Mouse (Mus musculus): Measurements from ENCODE around the gene Gm20388.

Gene Gm20388

DNA sequence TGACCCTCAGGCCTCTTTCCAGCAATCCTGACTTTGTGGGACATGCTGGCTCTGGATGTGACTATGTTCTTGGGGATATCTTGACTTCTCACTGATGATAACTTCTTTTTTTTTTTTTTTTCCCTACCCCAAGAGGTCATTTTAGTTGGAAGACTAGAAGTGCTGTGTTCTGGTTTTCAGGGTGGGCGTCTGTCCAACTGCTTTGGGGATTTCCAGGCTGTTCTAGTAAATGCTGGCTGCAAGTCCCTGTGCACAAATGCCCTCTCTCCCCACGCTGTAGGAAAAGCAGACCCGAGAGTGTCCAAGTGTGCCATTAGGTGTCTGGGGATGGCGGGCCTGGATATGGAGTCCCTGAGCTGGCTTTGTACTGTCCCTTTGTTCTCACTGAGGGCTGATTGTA, 828.1 kb downstream of the Gm20388 start:
- DNase-seq (ENCODE audit: low spot score in 2 of 2), result no peak

GRCm38 (mm10) chr8:120739526-120739925, 828.9 kb downstream of the Gm20388 start:
- DNase-seq (ENCODE audit: low spot score in 2 of 2), result no peak

- DNase-seq (ENCODE audit: low spot score in 2 of 2), result no peak
Measured at GRCm38 (mm10) chr8:120740579-120740978, 829.9 kb downstream of the Gm20388 start.

DNA sequence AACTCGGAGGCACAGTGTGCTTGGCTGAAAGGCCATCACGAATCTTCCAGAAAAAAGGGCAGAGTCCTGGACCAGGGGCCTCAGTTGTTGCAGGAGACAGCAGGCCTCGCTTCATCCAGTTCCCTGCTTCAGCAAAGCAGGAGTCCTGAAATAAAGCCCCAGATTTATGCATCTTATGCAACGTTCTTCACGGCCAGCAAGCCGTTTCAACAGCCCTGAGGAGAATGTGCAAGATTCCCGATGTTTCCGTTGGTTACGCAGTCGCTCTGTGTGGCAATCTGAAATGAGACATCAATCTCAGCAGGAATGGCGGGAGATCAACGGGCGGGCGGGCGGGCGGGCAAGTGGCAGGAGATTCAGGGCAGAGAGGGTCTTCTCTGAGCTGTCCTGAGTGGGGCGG, 830.4 kb downstream of the Gm20388 start:
- DNase-seq (ENCODE audit: low spot score in 2 of 2), result no peak

- no peak for DNase-seq (ENCODE audit: low spot score in 2 of 2)
Measured at GRCm38 (mm10) chr8:120741815-120742530, 831.3 kb downstream of the Gm20388 start.

DNA sequence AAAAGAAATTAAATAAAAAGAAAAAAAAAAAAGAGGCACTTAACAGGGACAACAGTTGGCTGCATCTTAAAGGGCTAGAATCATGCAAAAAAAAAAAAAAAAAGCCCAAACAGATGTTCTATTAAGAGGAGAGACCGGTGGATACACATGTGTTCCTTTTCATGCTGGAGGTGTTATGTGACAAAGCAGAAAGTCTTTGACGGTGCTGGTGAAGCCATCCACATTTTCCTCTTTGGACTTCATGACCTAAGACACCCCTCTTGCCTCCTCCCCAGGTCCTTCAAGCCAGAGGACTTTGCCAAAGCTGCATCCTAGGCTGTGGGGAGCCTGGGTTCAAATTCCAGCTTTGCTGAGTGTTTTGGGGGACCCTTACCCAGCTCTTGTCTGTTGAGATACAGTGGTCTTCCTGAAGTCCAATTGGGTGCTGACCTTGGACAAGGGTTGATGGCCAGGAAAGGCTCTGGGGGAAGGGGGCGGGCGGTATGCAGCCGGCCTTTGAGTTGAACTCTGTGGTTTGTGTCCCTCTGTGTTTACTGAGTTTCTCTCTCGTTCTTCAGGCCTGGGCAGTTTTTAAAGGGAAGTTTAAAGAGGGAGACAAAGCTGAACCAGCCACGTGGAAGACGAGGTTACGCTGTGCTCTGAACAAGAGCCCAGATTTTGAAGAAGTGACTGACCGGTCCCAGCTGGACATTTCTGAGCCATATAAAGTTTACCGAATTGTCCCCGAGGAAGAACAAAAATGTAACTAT, 832.7 kb downstream of the Gm20388 start:
- DNase-seq (ENCODE audit: low spot score in 2 of 2), result no peak

GRCm38 (mm10) chr8:120743898-120744290, 833.3 kb downstream of the Gm20388 start:
- no peak for DNase-seq (ENCODE audit: low spot score in 2 of 2)

- DNase-seq (ENCODE audit: low spot score in 2 of 2), result no peak
Measured at GRCm38 (mm10) chr8:120744448-120744847, 833.8 kb downstream of the Gm20388 start.

GRCm38 (mm10) chr8:120745226-120745625, 834.6 kb downstream of the Gm20388 start:
- DNase-seq (ENCODE audit: low spot score in 2 of 2), result no peak

DNA sequence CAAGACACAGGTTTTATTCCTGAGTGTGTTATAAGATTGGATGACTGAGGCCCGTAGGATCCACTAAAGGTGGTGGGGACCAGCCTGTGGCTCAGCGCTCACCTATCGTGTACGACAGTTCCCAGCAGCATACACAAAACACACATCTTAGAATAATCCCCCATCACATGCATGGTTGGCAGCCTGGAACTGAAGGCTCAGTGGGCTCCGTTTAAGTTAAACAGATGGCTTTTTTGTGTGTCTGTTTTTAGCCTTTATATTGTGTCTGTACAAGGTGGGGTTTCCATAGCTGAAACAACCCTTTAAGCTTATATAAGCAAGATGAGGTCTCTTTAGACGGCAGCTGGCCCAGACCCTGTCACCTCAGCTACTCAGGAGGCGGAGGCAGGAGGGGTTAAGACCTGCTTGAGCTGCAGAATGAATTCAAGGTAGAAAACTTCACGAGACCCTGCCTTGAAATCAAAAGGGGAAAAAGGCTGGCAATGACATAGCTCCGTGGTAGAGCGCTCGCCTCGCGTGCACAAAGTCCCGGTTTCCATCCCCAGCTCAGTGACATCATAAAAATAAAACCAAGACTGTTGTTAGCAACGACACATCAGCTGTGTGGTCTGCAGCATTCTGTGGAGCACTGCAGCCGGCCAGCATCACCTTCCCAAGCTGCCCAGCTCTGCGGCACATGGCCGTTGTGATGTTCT, 835.5 kb downstream of the Gm20388 start:
- DNase-seq (ENCODE audit: low spot score in 2 of 2), result no peak

DNA sequence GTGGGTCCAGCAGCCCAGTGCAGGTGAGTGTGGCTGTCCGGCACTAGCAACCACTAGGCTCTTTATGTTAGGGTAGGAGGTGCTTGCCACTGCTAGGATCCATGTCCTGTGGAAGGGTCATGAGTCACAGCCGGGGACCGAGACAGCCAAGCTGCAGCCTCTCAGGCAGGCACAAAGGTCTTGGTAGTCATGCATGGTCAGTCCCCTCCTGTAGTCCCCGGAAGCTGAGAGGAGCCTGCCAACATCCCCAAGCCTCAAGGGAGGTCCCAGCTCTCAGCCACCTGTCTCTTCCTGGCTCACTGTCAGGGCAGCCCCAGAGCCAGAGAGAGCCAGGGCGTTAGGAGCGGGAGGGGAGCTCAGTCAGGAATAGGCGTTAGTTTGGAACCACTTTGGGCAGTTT, 836.6 kb downstream of the Gm20388 start:
- no peak for DNase-seq (ENCODE audit: low spot score in 2 of 2)

DNA sequence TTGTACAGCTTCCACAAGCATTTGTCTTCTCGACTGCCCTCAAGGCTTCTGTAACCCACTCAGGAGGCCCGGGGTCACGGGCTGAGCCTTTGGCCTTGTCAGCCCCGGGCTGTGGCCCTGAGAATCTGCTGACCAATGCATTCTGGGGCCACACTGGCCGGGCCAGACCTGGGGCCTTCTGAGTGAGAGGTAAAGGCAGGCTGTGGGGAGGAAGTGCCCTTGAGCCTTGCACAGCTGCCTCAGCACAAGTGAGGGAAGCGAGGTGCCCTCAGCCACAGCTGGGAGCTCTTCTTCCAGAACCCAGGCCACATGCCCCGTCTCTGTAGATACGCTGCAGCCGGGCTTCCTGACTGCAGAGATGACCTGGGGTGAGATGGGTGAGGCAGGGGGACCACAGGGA, 840.0 kb downstream of the Gm20388 start:
- no peak for DNase-seq (ENCODE audit: low spot score in 2 of 2)

- no peak for DNase-seq (ENCODE audit: low spot score in 2 of 2)
Measured at GRCm38 (mm10) chr8:120751226-120752081, 840.8 kb downstream of the Gm20388 start.

GRCm38 (mm10) chr8:120752082-120752452, 841.4 kb downstream of the Gm20388 start:
- DNase-seq (ENCODE audit: low spot score in 2 of 2), result no peak

- DNase-seq (ENCODE audit: low spot score in 2 of 2), result no peak
Measured at GRCm38 (mm10) chr8:120753476-120753875, 842.8 kb downstream of the Gm20388 start.

DNA sequence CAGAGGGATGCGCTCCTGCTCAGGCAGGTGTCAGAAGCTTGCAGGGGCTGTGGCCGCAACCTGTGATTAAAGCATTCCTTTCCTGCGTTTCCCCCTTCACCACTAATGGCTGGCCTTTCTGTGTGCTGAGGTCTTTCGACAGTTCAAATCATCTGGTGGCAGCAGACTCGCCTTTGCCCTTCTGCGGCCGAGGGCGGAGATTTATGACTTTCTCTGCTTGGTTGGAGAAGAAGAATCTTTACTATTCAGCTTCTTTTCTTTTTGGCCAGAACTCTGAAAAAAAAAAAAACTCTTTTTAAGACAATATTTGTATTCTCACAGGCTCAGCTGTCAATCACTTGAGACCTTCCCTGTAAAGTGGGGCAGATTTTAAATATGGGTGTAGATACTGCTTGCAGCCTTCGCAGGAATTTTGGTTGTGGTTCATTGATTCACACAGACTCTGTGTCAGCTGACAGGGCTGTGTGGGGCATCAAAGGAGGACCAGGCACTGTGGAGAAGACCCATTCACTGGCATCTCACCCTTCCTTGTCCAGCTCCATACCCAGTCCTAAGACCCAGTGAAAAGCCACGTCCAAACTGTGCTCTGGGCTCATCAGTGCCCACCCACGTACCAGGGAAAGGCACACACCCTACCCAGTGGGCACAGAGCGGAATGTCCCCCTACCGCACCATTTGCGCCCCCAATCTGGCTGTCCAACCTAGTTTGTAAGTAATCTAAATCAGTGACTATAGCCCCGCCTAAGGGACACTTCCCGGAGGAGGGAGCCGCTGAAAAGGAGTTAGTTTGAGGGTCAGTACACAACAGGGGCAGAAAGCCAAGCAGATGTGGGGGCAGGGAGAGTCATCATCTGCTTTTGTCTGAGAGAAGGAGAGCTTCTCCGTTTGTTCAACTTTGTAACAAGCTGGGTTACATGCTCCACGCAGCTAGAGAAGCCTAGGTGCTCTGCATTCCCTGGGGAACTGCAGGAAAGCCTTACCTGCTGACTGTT, 845.0 kb downstream of the Gm20388 start:
- DNase-seq (ENCODE audit: low spot score in 2 of 2), result no peak

- DNase-seq (ENCODE audit: low spot score in 2 of 2), result no peak
Measured at GRCm38 (mm10) chr8:120758005-120758404, 847.4 kb downstream of the Gm20388 start.

DNA sequence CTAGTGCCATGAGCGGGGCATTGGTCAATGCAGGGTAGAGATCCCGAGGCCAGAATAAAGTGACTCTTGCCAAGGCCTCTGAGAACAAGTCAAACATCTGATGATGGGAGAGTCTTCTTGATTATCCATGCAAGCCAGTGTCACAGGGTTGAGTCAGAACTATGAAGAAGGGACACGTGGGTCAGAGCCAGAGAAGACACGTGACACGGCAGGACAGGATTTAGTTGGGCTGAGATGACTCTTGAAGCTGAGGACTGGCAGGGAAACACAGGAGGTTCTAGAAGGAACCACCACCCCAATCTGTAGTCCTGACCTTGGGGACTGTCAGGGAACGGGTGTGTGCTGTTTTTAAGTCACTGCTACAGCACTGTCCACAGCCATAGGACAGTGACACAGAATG, 849.2 kb downstream of the Gm20388 start:
- DNase-seq (ENCODE audit: low spot score in 2 of 2), result no peak

DNA sequence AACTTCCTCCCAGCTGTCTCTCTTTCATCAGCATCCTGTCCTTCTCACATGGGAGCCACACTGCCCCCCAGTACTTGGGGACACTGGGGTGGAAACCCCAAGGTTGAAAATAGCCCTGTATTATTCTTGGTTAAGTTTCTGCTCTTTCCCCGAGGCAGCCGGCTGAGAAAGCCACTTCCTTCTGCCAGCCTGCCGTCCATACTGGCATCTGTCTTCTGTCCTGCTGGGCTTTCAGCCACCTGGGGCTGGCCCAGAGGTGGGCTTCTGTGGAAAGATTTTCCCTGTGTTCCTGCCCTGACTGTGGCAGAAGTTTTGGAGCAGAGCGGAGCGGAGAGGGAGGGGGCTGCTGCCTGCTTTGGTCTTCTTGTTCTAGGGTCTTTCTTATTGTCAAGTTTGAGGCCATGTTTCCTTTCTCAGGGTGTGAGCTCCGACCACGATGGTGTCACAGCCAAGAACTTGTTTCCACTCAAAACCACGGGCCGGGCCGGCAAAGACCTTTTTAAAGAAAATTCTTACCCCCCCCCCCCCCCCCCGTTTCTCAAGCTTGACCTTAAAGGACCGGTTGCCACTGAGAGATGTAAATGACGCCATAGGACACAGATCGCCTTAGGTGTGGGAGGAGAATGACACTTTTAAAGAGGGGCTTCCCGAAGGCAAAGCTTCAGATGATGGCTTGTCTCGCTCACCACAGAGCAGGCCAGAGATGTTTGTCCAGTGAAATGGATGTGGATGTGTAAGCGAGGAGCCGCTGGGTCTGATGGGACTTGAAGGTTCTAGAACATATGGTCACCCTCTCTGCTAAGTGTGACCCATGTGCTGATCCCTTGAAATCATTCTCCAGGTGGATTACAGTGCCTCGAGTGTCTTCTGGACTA, 849.9 kb downstream of the Gm20388 start:
- no peak for DNase-seq (ENCODE audit: low spot score in 2 of 2)

DNA sequence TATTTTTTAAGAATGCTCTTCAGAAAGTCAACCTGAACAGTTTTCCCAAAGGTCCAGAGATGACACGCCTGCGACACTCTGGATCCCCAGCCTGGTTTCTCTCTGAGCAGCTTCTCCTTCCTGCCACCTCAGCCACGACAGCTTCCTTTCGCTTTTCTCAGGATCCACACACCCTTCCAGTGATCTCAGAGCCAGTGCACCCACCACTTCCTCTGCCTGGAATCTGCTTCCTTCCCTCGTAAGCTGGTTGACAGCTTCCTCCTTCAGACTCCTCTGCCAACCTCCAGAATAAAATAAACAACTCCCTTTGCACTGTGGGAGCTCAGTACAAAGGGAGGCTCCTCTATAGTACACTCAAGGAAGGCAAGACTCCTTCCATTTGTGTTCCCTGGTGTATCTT, 852.6 kb downstream of the Gm20388 start:
- no peak for DNase-seq (ENCODE audit: low spot score in 2 of 2)

All from frontal cortex, postnatal 25 days (tissue).